Comparison of ENCODE assay signal across 16 mouse cellular contexts in genomic region chr2:158193611-158194336, GRCm38 (mm10). TPM values are rescaled to one million over a fixed set of nuclear protein-coding genes. Genes with fewer than 3 reads are reported as not detected.
DNase-seq lines count a peak whose midpoint lies in the region; ATAC-seq and TF ChIP-seq lines count a peak whose summit lies in the region.
"Had no signal": no experiment of that assay in that cellular context is flagged by ENCODE, and none has a peak within 500 bp of the region (broad histone marks: within the 10 kb centered on the region; RNA-seq: fewer than 3 reads in every experiment).

No protein-coding gene starts in this region.

- no peaks in the 10 kb centered on the region for H3K36me3 ChIP-seq in embryonic facial prominence, embryonic 11.5 days (replicated peaks; ENCODE audit: control insufficient read depth, insufficient read depth, low read depth, low read length)
- 0 out of 2 replicates have a peak, but pooled peaks cover 3% of the 10 kb centered on the region for H3K36me3 ChIP-seq in embryonic facial prominence, embryonic 10.5 days (replicated peaks)
- H3K36me3 ChIP-seq in forebrain, postnatal 0 days (ENCODE audit: insufficient read depth), result no peaks in the 10 kb centered on the region
- no peaks in the 10 kb centered on the region for H3K36me3 ChIP-seq in midbrain, embryonic 10.5 days
- no peaks in the 10 kb centered on the region for H3K36me3 ChIP-seq in neural tube, embryonic 15.5 days
- H3K36me3 ChIP-seq: embryonic facial prominence, embryonic 12.5 days had no signal

- TF ChIP-seq CTCF in forebrain, postnatal 0 days (IDR thresholded peaks at IDR 0.05; ENCODE audit: low read depth), result no peak

- 34% methylated on average over 10 of the region's 10 CpGs for WGBS in embryonic facial prominence, embryonic 11.5 days
- 29% methylated on average over 10 of the region's 10 CpGs for WGBS in embryonic facial prominence, embryonic 10.5 days
- WGBS in forebrain, postnatal 0 days, result 22% methylated on average over 10 of the region's 10 CpGs
- 22% methylated on average over 10 of the region's 10 CpGs for WGBS in midbrain, embryonic 10.5 days
- WGBS in neural tube, embryonic 15.5 days, result 31% methylated on average over 10 of the region's 10 CpGs

- H3K27ac ChIP-seq in embryonic facial prominence, embryonic 11.5 days (replicated peaks; ENCODE audit: low read depth, low read length), result no peak overlapping the region
- no peak overlapping the region; the same call in 1 of the 2 replicates for H3K27ac ChIP-seq in embryonic facial prominence, embryonic 10.5 days (replicated peaks)
- 0 out of 2 replicates have a peak overlapping the region, but pooled peaks have one; percentile 0 for H3K27ac ChIP-seq in forebrain, postnatal 0 days (ENCODE audit: low read depth, low read length)
- peak overlapping the region; percentile 67 for H3K27ac ChIP-seq in midbrain, embryonic 10.5 days (replicated peaks)
- peak overlapping the region; percentile 56 for H3K27ac ChIP-seq in neural tube, embryonic 15.5 days (replicated peaks)
- H3K27ac ChIP-seq: embryonic facial prominence, embryonic 12.5 days; limb, embryonic 12.5 days had no signal

- DNase-seq in embryonic facial prominence, embryonic 11.5 days (ENCODE audit: low spot score), result peak; percentile 29
- DNase-seq in embryonic facial prominence, embryonic 10.5 days (ENCODE audit: low spot score), result no peak
- DNase-seq in forebrain, postnatal 0 days, result peak; percentile 71
- DNase-seq in midbrain, embryonic 10.5 days (ENCODE audit: low spot score), result peak; percentile 61
- no peak for DNase-seq in spleen, postnatal 36 days (ENCODE audit: low spot score in 2 of 2)
- no peak for DNase-seq in liver
- DNase-seq: adrenal gland, adult 8-10 months; cerebellum, adult 9-10 months; gastrocnemius, postnatal 25 days; kidney, postnatal 10 days; thymus, adult 18-20 months had no signal

- no peaks in the 10 kb centered on the region for H3K4me1 ChIP-seq in embryonic facial prominence, embryonic 11.5 days (ENCODE audit: control insufficient read depth, insufficient read depth, low read length)
- peaks cover 23% of the 10 kb centered on the region for H3K4me1 ChIP-seq in embryonic facial prominence, embryonic 10.5 days
- H3K4me1 ChIP-seq in forebrain, postnatal 0 days (ENCODE audit: insufficient read depth), result no peaks in the 10 kb centered on the region; the same call in none of the 2 replicates
- peaks cover 28% of the 10 kb centered on the region for H3K4me1 ChIP-seq in midbrain, embryonic 10.5 days
- H3K4me1 ChIP-seq in neural tube, embryonic 15.5 days, result peaks cover 28% of the 10 kb centered on the region

- no peak overlapping the region for H3K4me2 ChIP-seq in embryonic facial prominence, embryonic 11.5 days (ENCODE audit: low read depth, low read length)
- no peak overlapping the region for H3K4me2 ChIP-seq in forebrain, postnatal 0 days (ENCODE audit: low read depth)
- H3K4me2 ChIP-seq in neural tube, embryonic 15.5 days, result no peak overlapping the region
- H3K4me2 ChIP-seq: embryonic facial prominence, embryonic 12.5 days; limb, embryonic 12.5 days had no signal

- no peak for ATAC-seq in embryonic facial prominence, embryonic 11.5 days (replicated peaks; ENCODE audit: insufficient number of reproducible peaks, low FRiP score, low TSS enrichment, low read depth)
- peak; percentile 62 for ATAC-seq in forebrain, postnatal 0 days
- peak; percentile 80 for ATAC-seq in neural tube, embryonic 15.5 days (ENCODE audit: low FRiP score)
- ATAC-seq in activated CD4-positive, CD25-positive, alpha-beta regulatory T cell, adult 4 months, result no peak
- ATAC-seq: Patski had no signal

- H3K9me3 ChIP-seq in embryonic facial prominence, embryonic 11.5 days (replicated peaks; ENCODE audit: control insufficient read depth, low read length), result no peaks in the 10 kb centered on the region
- no peaks in the 10 kb centered on the region for H3K9me3 ChIP-seq in embryonic facial prominence, embryonic 10.5 days
- no peaks in the 10 kb centered on the region for H3K9me3 ChIP-seq in forebrain, postnatal 0 days (ENCODE audit: low read length)
- no peaks in the 10 kb centered on the region for H3K9me3 ChIP-seq in midbrain, embryonic 10.5 days (replicated peaks)
- H3K9me3 ChIP-seq in neural tube, embryonic 15.5 days (replicated peaks), result no peaks in the 10 kb centered on the region
- H3K9me3 ChIP-seq: embryonic facial prominence, embryonic 12.5 days; limb, embryonic 12.5 days had no signal

- no peak overlapping the region for H3K4me3 ChIP-seq in embryonic facial prominence, embryonic 11.5 days (ENCODE audit: low read depth, low read length)
- no peak overlapping the region for H3K4me3 ChIP-seq in embryonic facial prominence, embryonic 10.5 days
- H3K4me3 ChIP-seq in forebrain, postnatal 0 days (ENCODE audit: low read depth, low read length), result no peak overlapping the region
- 0 out of 2 replicates have a peak overlapping the region, but pooled peaks have one; percentile 1 for H3K4me3 ChIP-seq in midbrain, embryonic 10.5 days
- H3K4me3 ChIP-seq in neural tube, embryonic 15.5 days (replicated peaks), result no peak overlapping the region
- H3K4me3 ChIP-seq: embryonic facial prominence, embryonic 12.5 days; limb, embryonic 12.5 days had no signal

- H3K27me3 ChIP-seq in embryonic facial prominence, embryonic 11.5 days (ENCODE audit: control insufficient read depth, insufficient read depth, low read length), result no peaks in the 10 kb centered on the region
- H3K27me3 ChIP-seq in embryonic facial prominence, embryonic 10.5 days (replicated peaks; ENCODE audit: low read depth, poor library complexity, severe bottlenecking), result peaks cover 2% of the 10 kb centered on the region
- no peaks in the 10 kb centered on the region for H3K27me3 ChIP-seq in forebrain, postnatal 0 days (ENCODE audit: insufficient read depth, low read length)
- peaks cover 6% of the 10 kb centered on the region; the same call in 1 of the 2 replicates for H3K27me3 ChIP-seq in midbrain, embryonic 10.5 days (ENCODE audit: low read depth, poor library complexity, severe bottlenecking)
- no peaks in the 10 kb centered on the region for H3K27me3 ChIP-seq in neural tube, embryonic 15.5 days (replicated peaks)
- H3K27me3 ChIP-seq: limb, embryonic 12.5 days; Patski had no signal

- H3K9ac ChIP-seq in embryonic facial prominence, embryonic 11.5 days (replicated peaks; ENCODE audit: low read length), result no peak overlapping the region
- no peak overlapping the region for H3K9ac ChIP-seq in forebrain, postnatal 0 days
- no peak overlapping the region for H3K9ac ChIP-seq in neural tube, embryonic 15.5 days (replicated peaks)
- H3K9ac ChIP-seq: embryonic facial prominence, embryonic 12.5 days; limb, embryonic 12.5 days had no signal

RNA-seq across cellular contexts. Expression of gene D630003M21Rik, which starts 35.2 kb away (rescaled TPM):
- 1.00 and 1.4 TPM in 2 replicates for polyA plus RNA-seq in embryonic facial prominence, embryonic 11.5 days (2014; fragmentation: Nextera tagmentation; extraction: Ambion mirVana)
- polyA plus RNA-seq in embryonic facial prominence, embryonic 10.5 days (2016; fragmentation: Nextera tagmentation; extraction: Ambion mirVana), result 3.1 TPM in 2 replicates
- total RNA-seq in forebrain, postnatal 0 days (2014; rRNA removed), result 5.4 and 6.6 TPM in 2 replicates
- polyA plus RNA-seq in forebrain, postnatal 0 days (2015; fragmentation: Nextera tagmentation; extraction: Ambion mirVana), result 1.6 and 1.9 TPM in 2 replicates
- 2.3 and 3.1 TPM in 2 replicates for polyA plus RNA-seq in midbrain, embryonic 10.5 days (2016; fragmentation: Nextera tagmentation; extraction: Ambion mirVana)
- polyA plus RNA-seq in neural tube, embryonic 15.5 days (2015; fragmentation: Nextera tagmentation; extraction: Ambion mirVana), result 2.4 and 2.5 TPM in 2 replicates
- polyA plus RNA-seq in activated CD4-positive, CD25-positive, alpha-beta regulatory T cell, adult 4 months (2017; shearing (Covaris generic)), result not detected

RNA-seq across cellular contexts. Expression of gene Tgm2, which starts 47.5 kb away (rescaled TPM):
- polyA plus RNA-seq in embryonic facial prominence, embryonic 11.5 days (2014; fragmentation: Nextera tagmentation; extraction: Ambion mirVana), result 2.2 and 4.3 TPM in 2 replicates
- 6.4 and 7.8 TPM in 2 replicates for polyA plus RNA-seq in embryonic facial prominence, embryonic 10.5 days (2016; fragmentation: Nextera tagmentation; extraction: Ambion mirVana)
- total RNA-seq in forebrain, postnatal 0 days (2014; rRNA removed), result 9.1 and 13.0 TPM in 2 replicates
- polyA plus RNA-seq in forebrain, postnatal 0 days (2015; fragmentation: Nextera tagmentation; extraction: Ambion mirVana), result 6.1 TPM in 2 replicates
- polyA plus RNA-seq in midbrain, embryonic 10.5 days (2016; fragmentation: Nextera tagmentation; extraction: Ambion mirVana), result 9.0 and 10.0 TPM in 2 replicates
- 7.8 and 13.9 TPM in 2 replicates for polyA plus RNA-seq in neural tube, embryonic 15.5 days (2015; fragmentation: Nextera tagmentation; extraction: Ambion mirVana)
- 1 to 10 TPM; 2.1 to 5.4 TPM for polyA plus RNA-seq in activated CD4-positive, CD25-positive, alpha-beta regulatory T cell, adult 4 months (2017; shearing (Covaris generic))

Comparison
In these comparisons a context has a peak if more than half of its experiments do, and no peak if none do; other contexts are left out.
1. DNase-seq: peak in embryonic facial prominence, embryonic 11.5 days (single experiment), forebrain, postnatal 0 days (single experiment) and midbrain, embryonic 10.5 days (single experiment); none in embryonic facial prominence, embryonic 10.5 days (single experiment), spleen, postnatal 36 days (0 of 2) and liver (single experiment).
2. ATAC-seq: peak in forebrain, postnatal 0 days (single experiment) and neural tube, embryonic 15.5 days (single experiment); none in embryonic facial prominence, embryonic 11.5 days (single experiment) and activated CD4-positive, CD25-positive, alpha-beta regulatory T cell, adult 4 months (single experiment).
3. H3K27ac ChIP-seq: peak in forebrain, postnatal 0 days (single experiment), midbrain, embryonic 10.5 days (single experiment) and neural tube, embryonic 15.5 days (single experiment); none in embryonic facial prominence, embryonic 11.5 days (single experiment) and embryonic facial prominence, embryonic 10.5 days (single experiment).